Mouse (Mus musculus): ENCODE results near the gene Snrnp40. TPM values are rescaled to one million over a fixed set of nuclear protein-coding genes. Genes with fewer than 3 reads are reported as not detected.

Snrnp40 gene
- polyA plus RNA-seq, 1 experiment from 2014 or later = 16.4 TPM

DNA sequence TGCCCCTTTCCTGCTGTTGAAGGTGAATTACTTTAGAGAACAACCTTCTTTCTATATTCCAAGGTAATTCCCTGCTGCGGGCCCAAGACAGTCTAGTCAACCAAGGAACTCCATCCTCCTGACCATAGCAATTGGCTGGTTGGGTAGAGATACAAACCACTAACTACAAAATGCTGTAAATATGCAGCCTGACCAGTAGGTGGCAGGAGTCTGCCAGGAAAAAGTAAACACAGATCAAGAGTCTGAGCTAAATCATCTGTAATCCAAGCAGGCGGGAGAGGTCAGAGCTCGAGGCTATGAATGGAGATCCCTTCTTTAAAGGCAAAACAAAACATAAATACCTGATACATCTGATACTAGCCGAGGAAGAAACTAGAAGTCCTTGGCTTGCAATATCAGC, 18.2 kb upstream of the Snrnp40 start:
- H3K27ac ChIP-seq = no peak overlapping the region
- H3K36me3 ChIP-seq (ENCODE audit: inconsistent target) = peaks cover 16% of the 10 kb centered on the region
- H3K4me3 ChIP-seq (ENCODE audit: inconsistent target) = no peak overlapping the region
- WGBS (ENCODE audit: missing documents) = 52% methylated on average over 4 of the region's 4 CpGs
- H3K79me2 ChIP-seq (ENCODE audit: inconsistent target) = no peaks in the 10 kb centered on the region

DNA sequence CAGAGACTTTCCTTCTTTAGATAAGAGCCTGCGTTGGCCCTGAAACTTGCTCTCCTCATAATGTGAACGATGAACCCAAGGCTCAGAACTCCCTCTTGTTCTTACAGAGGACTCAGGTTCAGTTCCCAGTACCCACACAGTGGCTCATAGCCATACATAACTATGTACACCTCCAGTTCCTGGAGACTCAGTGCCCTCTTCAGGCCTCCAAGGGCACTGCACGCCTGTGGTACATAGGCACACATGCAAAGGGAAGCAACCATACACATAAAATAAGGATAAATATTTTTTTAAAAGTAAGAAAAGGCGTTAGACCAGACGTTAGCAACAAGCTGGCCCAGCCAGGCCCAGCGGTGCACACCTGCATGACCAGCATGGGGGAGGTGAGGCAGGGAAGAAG, 10.3 kb upstream of the Snrnp40 start:
- Histone ChIP-seq H3K4me3 (ENCODE audit: inconsistent target) (no peak overlapping the region), H3K36me3 (ENCODE audit: inconsistent target) (peaks cover 61% of the 10 kb centered on the region), H3K79me2 (ENCODE audit: inconsistent target) (peaks cover 4% of the 10 kb centered on the region; the same call in 1 of the 2 replicates), H3K27ac (no peak overlapping the region)
- 96% methylated on average over 6 of the region's 6 CpGs for WGBS (ENCODE audit: missing documents)

DNA sequence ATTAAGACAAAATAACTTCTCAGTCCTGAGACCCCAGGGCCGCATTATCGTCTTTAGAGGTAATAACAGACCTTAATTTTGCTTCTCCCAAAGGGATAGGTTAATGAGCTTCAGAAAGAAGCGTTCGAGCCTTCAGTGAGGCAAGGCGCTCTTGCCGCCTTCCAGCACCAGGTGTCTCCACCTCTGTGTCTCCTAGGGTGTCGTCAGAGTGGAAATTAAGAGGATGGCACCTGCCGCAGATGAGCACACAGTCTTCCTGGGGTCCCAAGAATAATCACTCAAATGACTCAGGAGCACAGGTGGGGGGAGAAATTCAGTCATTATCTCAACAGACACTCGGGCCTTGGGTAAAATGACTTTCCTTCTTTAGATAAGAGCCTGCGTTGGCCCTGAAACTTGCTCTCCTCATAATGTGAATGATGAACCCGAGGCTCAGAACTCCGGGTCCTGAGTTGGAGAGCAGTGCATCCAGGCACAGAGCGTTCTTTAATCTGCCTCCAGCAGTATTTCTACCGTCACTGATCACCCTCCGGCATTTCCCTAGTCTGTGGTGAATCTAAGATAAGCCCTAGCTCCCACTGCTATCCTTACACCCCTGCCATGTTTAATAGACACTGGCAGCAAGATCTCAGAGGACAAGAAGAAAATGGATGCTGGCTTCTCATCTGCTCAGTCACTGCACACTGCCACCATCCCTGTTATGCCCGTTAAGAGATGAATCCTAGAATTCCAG, 9.1 kb upstream of the Snrnp40 start:
- peaks cover 61% of the 10 kb centered on the region for H3K36me3 ChIP-seq (ENCODE audit: inconsistent target)
- WGBS (ENCODE audit: missing documents) = 93% methylated on average over 16 of the region's 16 CpGs
- H3K27ac ChIP-seq = no peak overlapping the region
- H3K79me2 ChIP-seq (ENCODE audit: inconsistent target) = peaks cover 16% of the 10 kb centered on the region; the same call in 1 of the 2 replicates
- no peak overlapping the region for H3K4me3 ChIP-seq (ENCODE audit: inconsistent target)

DNA sequence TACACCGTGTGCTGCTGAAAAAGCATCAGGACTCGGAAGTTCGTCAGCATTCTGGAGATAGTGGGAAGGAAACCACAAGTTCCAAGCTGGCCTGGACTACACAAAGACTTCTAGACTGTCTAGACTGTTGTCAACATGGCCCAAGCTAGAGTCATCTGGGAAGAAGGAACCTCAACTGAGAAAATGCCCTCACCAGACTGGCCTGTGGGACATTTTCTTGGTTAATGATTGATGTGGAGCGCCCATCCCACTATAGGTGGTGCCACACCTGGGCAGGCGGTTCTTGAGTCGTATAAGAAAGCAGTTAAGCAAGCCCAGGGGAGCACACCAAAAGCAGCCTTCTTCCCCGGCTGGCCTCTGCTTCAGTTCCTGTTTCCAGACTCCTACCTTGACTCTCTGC, 7.3 kb upstream of the Snrnp40 start:
- 93% methylated on average over 7 of the region's 7 CpGs for WGBS (ENCODE audit: missing documents)
- H3K27ac ChIP-seq = no peak overlapping the region
- H3K79me2 ChIP-seq (ENCODE audit: inconsistent target) = peaks cover 33% of the 10 kb centered on the region; the same call in 1 of the 2 replicates
- peaks cover 61% of the 10 kb centered on the region for H3K36me3 ChIP-seq (ENCODE audit: inconsistent target)
- no peak overlapping the region for H3K4me3 ChIP-seq (ENCODE audit: inconsistent target)

DNA sequence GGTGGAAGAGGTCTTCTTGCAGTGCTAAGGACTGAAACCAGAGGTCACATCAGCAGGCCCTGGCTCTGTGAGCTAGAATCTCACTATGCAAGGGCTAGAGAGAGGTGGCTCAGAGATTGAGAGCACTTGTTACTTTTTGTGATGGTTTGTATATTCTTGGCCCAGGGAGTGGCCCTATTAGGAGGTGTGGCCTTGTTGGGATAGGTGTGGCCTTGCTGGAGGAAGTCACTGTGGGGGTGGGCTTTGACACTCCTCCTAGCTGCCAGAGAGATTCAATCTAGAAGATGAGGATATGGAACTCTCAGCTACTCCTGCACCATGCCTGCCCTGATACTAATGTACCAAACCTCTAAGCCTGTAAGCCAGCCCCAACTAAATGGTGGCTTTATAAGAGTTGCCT, 2.0 kb upstream of the Snrnp40 start:
- no peak overlapping the region for H3K27ac ChIP-seq
- H3K4me3 ChIP-seq (ENCODE audit: inconsistent target) = no peak overlapping the region
- H3K36me3 ChIP-seq (ENCODE audit: inconsistent target) = peaks cover 13% of the 10 kb centered on the region; the same call in 1 of the 2 replicates
- peaks cover 81% of the 10 kb centered on the region for H3K79me2 ChIP-seq (ENCODE audit: inconsistent target)

DNA sequence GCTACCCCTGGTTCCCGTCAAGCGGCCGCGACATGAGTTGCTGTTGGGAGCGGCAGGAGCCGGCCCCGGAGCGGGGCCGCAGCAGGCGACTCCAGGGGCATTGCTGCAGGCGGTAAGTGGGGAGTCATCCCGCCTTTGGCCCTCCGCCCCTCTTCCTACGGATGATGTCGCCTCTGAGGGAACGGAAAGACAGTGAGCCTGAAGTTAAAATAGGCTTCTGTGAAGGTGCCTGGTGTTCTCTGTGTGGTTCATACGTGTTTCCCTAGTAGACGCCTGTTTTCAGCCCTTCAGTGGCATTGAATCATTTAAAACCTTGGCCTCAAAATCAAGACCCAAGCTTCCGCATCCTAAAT, 282 bp downstream of the Snrnp40 start:
- Histone ChIP-seq H3K36me3 (ENCODE audit: inconsistent target) (peaks cover 12% of the 10 kb centered on the region; the same call in 1 of the 2 replicates), H3K27ac (peak overlapping the region; percentile 25), H3K4me3 (ENCODE audit: inconsistent target) (peak overlapping the region; percentile 93), H3K79me2 (ENCODE audit: inconsistent target) (peaks cover 79% of the 10 kb centered on the region)
- WGBS (ENCODE audit: missing documents) = 1% methylated on average over 19 of the region's 19 CpGs

DNA sequence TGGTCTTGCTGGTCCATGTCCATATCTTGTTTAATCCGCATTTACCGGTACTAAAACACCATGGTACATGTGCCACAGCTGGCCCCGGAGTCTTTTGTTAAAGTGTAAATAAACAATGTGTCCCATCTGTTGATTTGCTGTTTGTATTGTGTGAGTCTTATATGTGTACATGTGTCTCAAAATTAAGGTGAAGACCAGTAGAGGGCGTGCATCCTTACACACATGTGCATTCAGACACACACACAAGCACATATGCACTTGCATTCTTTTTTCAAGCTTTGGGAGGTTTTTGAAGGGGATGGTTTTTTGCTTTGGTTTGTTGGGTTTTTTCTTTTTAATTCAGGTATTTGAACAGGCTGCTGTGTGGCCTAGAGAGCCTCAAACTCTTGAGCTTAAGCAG, 16.7 kb downstream of the Snrnp40 start:
- Histone ChIP-seq H3K79me2 (ENCODE audit: inconsistent target) (no peaks in the 10 kb centered on the region), H3K36me3 (ENCODE audit: inconsistent target) (peaks cover 56% of the 10 kb centered on the region), H3K4me3 (ENCODE audit: inconsistent target) (no peak overlapping the region), H3K27ac (no peak overlapping the region)
- WGBS (ENCODE audit: missing documents) = 100% methylated on average over 3 of the region's 4 CpGs

DNA sequence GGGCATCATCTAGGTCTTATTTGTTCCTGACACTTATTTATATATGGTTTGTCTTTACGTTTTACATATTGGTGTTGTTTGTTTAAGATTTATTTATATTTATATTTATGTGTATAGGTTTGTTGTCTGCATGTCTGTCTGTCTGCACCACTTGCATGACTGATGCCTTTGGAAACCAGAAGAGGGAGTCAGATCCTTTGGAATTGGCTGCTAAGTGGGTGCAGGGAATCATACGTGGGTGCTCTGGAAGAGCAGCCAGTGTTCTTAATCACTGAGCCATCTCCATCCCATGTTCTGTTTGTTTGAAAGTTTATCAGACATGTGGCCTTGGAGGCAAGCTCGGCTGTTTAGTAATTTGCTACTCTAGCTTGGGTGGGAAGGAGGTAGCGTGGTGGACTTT, 17.6 kb downstream of the Snrnp40 start:
- no peak overlapping the region for H3K27ac ChIP-seq
- 95% methylated on average over 4 of the region's 4 CpGs for WGBS (ENCODE audit: missing documents)
- no peak overlapping the region for H3K4me3 ChIP-seq (ENCODE audit: inconsistent target)
- peaks cover 59% of the 10 kb centered on the region for H3K36me3 ChIP-seq (ENCODE audit: inconsistent target)
- H3K79me2 ChIP-seq (ENCODE audit: inconsistent target) = no peaks in the 10 kb centered on the region

DNA sequence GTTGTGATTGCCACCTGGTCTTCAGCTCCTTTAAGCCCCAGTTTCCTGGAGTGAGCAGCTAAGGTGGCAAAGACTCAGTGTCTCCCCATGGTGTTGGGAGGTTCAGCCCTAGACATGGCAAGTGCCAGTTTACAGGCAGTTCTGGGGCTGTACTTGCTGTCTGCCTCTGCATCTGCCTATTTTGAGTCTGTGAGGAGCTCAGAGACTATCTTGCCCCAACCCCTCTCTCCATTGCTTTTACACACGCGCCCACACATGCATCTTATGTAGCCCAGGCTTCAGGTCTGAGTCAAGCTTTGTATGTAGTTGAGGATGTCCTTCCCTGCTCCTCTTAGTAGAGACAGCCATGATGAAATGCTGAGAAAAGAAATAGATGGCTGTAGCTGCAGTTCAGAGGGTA, 19.2 kb downstream of the Snrnp40 start:
- 100% methylated on average over 2 of the region's 2 CpGs for WGBS (ENCODE audit: missing documents)
- no peaks in the 10 kb centered on the region for H3K79me2 ChIP-seq (ENCODE audit: inconsistent target)
- H3K27ac ChIP-seq = no peak overlapping the region
- H3K36me3 ChIP-seq (ENCODE audit: inconsistent target) = peaks cover 66% of the 10 kb centered on the region
- no peak overlapping the region for H3K4me3 ChIP-seq (ENCODE audit: inconsistent target)

DNA sequence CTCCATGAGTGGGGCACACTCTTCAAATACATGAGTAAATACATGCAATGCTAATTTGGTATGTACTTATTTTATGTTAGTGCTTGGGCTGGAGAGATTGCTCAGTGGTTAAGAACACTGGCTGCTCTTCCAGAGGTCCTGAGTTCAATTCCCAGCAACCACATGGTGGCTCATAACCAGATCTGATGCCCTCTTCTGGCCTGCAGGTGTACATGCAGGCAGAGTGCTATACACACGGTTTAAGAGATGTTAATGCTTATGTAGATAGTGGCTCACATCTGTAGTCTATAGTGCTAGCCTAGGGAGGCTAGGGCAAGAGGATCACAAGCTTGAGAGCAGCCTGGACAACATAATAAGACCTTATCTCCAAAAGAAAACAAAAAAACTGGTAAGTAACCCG, 20.5 kb downstream of the Snrnp40 start:
- Histone ChIP-seq H3K36me3 (ENCODE audit: inconsistent target) (peaks cover 66% of the 10 kb centered on the region), H3K4me3 (ENCODE audit: inconsistent target) (no peak overlapping the region), H3K27ac (no peak overlapping the region), H3K79me2 (ENCODE audit: inconsistent target) (no peaks in the 10 kb centered on the region)
- WGBS (ENCODE audit: missing documents) = 100% methylated on average over 2 of the region's 2 CpGs

DNA sequence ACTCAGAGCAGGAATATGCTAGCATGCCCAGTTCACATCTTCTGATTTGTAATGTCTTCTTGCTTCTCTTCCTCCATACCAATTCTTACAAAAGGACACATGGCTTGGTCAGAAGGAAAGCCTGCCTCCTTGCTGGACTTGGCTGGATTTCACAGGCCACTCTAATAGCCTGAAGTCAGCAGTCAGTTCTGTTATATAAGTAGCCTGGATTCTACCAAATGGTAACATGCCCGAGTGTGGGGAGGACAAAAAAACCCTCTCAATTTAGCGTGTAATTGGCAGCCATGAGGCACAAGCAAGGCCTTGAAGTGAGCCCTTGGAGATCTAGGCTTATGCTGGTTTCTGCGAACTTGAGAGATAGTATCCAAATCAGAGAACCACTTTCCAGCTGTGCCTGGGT, 27.3 kb downstream of the Snrnp40 start:
- H3K79me2 ChIP-seq (ENCODE audit: inconsistent target) = no peaks in the 10 kb centered on the region
- H3K4me3 ChIP-seq (ENCODE audit: inconsistent target) = no peak overlapping the region
- no peak overlapping the region for H3K27ac ChIP-seq
- 84% methylated on average over 3 of the region's 3 CpGs for WGBS (ENCODE audit: missing documents)
- H3K36me3 ChIP-seq (ENCODE audit: inconsistent target) = peaks cover 61% of the 10 kb centered on the region

DNA sequence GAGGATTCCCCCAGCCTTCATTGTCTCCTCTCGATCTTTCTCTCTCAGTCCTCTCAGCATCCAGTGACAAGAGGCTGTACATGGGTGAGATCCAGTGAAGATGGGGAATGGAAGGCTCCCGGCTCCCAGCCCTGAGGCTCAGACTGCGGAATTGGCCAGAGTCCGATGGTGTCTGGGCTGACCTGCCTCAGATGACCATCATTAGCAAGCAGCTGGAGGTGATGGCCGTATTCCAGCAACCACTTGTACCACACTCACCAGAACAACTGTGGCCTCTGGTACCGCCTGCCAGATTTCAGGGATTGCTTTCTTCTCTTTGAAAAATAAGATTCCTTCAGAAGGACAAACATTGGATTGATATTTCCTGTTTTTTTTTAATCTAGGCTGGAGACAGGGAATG, 29.6 kb downstream of the Snrnp40 start:
- WGBS (ENCODE audit: missing documents) = 98% methylated on average over 6 of the region's 6 CpGs
- no peak overlapping the region for H3K4me3 ChIP-seq (ENCODE audit: inconsistent target)
- no peak overlapping the region for H3K27ac ChIP-seq
- H3K36me3 ChIP-seq (ENCODE audit: inconsistent target) = peaks cover 43% of the 10 kb centered on the region
- H3K79me2 ChIP-seq (ENCODE audit: inconsistent target) = no peaks in the 10 kb centered on the region

DNA sequence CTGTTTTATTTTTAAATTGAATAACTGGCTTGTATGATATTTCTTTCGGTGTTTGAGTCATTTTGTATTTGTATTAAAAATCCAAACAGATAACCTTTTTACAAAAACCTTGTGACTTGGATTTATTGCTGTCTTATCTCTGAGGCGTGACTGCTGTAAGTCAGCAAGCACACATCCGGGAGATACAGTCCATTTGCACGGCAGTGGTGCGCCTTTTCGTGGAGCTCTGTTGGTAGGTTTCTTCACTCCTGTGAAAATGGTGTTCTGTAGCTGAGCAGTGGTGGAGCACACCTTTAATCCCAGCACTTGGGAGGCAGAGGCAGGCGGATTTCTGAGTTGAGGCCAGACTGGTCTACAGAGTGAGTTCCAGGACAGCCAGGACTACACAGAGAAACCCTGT, 30.0 kb downstream of the Snrnp40 start:
- Histone ChIP-seq H3K27ac (no peak overlapping the region), H3K36me3 (ENCODE audit: inconsistent target) (peaks cover 39% of the 10 kb centered on the region), H3K4me3 (ENCODE audit: inconsistent target) (no peak overlapping the region), H3K79me2 (ENCODE audit: inconsistent target) (no peaks in the 10 kb centered on the region)
- 95% methylated on average over 7 of the region's 7 CpGs for WGBS (ENCODE audit: missing documents)

DNA sequence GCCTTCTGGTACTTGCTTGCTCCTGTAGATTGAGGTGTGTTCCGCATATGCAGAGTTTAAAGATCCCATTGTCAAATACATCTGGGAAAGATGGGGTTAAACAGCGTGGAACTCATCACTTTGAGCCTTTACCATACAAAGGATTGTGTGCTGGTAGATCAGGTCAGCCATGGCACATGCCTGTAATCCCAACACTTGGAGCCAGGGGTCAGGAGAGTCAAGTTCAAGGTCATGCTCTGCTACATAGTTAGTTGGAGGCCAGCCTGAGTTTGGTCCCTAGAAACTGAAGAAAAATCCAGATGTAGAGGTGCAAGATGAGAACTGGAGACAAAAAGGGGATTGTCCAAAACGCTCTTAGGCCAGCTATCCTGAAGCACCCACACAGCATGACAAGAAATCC, 31.3 kb downstream of the Snrnp40 start:
- 88% methylated on average over 3 of the region's 3 CpGs for WGBS (ENCODE audit: missing documents)

More for the DNA sequence above, 31.3 kb downstream of the Snrnp40 start:
- peaks cover 27% of the 10 kb centered on the region for H3K36me3 ChIP-seq (ENCODE audit: inconsistent target)
- H3K27ac ChIP-seq = no peak overlapping the region
- no peaks in the 10 kb centered on the region for H3K79me2 ChIP-seq (ENCODE audit: inconsistent target)
- no peak overlapping the region for H3K4me3 ChIP-seq (ENCODE audit: inconsistent target)

Measured in macrophage (primary cell).